Mouse (Mus musculus) bone marrow macrophage, adult 2 months (primary cell): ENCODE data around the gene Spata31d1a. TPM values are rescaled to one million over a fixed set of nuclear protein-coding genes. Genes with fewer than 3 reads are reported as not detected.

Experiments used
- H3K27ac ChIP-seq: 2 replicates; pipeline ENCODE4 v1.5.1; 2012; ENCODE audit warnings: low read depth, low read length; ENCODE audit not compliant: insufficient read depth
- H3K4me1 ChIP-seq: 2 replicates; pipeline ENCODE4 v1.6.1; 2012; ENCODE audit warnings: low read length; ENCODE audit not compliant: control insufficient read depth, insufficient read depth
- H3K4me3 ChIP-seq: 2 replicates; pipeline ENCODE4 v1.5.1; 2012; ENCODE audit warnings: mild to moderate bottlenecking, low read length, moderate library complexity; ENCODE audit not compliant: insufficient read depth
- CTCF ChIP-seq: IDR thresholded peaks from 2 replicates; pipeline ENCODE4 v1.5.1; 2012; ENCODE audit warnings: low read depth, mild to moderate bottlenecking, low read length, moderate library complexity
- POLR2A ChIP-seq: IDR thresholded peaks from 2 replicates; pipeline ENCODE4 v1.6.1; 2012; ENCODE audit warnings: mild to moderate bottlenecking, low read depth, low read length, borderline replicate concordance
- polyA plus RNA-seq: library from polyadenylated mRNA; stranded (reverse); fragments of >200 nt; gene quantifications from 2 replicates; pipeline ENCODE4 v1.2.4, GENCODE M21; 2012; ENCODE audit not compliant: missing spikeins, insufficient read depth, insufficient read length

Spata31d1a gene
- polyA plus RNA-seq, 1 experiment, result not detected

GRCm38 (mm10) chr13:59654465-59654864, 55.7 kb downstream of the Spata31d1a start:
- peaks cover 13% of the 10 kb centered on the region for H3K4me1 ChIP-seq
- no peak overlapping the region for H3K27ac ChIP-seq
- H3K4me3 ChIP-seq, result no peak overlapping the region
- no peak for TF ChIP-seq POLR2A
- no peak for TF ChIP-seq CTCF

GRCm38 (mm10) chr13:59653136-59653535, 57.0 kb downstream of the Spata31d1a start:
- no peak overlapping the region for H3K4me3 ChIP-seq
- H3K4me1 ChIP-seq, result peaks cover 13% of the 10 kb centered on the region
- no peak overlapping the region for H3K27ac ChIP-seq
- TF ChIP-seq CTCF, result no peak
- no peak for TF ChIP-seq POLR2A

- H3K27ac ChIP-seq, result no peak overlapping the region
- peaks cover 13% of the 10 kb centered on the region for H3K4me1 ChIP-seq
- H3K4me3 ChIP-seq, result no peak overlapping the region
- no peak for TF ChIP-seq CTCF
Measured at GRCm38 (mm10) chr13:59652651-59653050, 57.5 kb downstream of the Spata31d1a start.

Other genes with a start within 250 kb of the Spata31d1a start
- gene Agtpbp1, start 125.1 kb downstream of the Spata31d1a start, polyA plus RNA-seq, result 39.7 and 50.6 TPM in 2 replicates
- 46.6 and 65.6 TPM in 2 replicates for gene Naa35, start 125.1 kb downstream of the Spata31d1a start, polyA plus RNA-seq
- gene Golm1, start 34.5 kb downstream of the Spata31d1a start, polyA plus RNA-seq, result 7.6 and 8.1 TPM in 2 replicates
- not detected in 2 replicates for gene 4921517D22Rik, start 16.2 kb downstream of the Spata31d1a start, polyA plus RNA-seq
- gene Spata31d1b, start 2.0 kb upstream of the Spata31d1a start, polyA plus RNA-seq, result not detected in 2 replicates
- not detected in 2 replicates for gene Spata31d1d, start 21.4 kb upstream of the Spata31d1a start, polyA plus RNA-seq
- not detected in 2 replicates for gene 1700014D04Rik, start 36.4 kb upstream of the Spata31d1a start, polyA plus RNA-seq
- gene Isca1, start 59.5 kb upstream of the Spata31d1a start, polyA plus RNA-seq, result 29.2 and 32.6 TPM in 2 replicates
- not detected in 2 replicates for gene Gm49354, start 71.9 kb upstream of the Spata31d1a start, polyA plus RNA-seq
- gene Tut7, start 112.8 kb upstream of the Spata31d1a start, polyA plus RNA-seq, result 142 and 148 TPM in 2 replicates